Mouse (Mus musculus): ENCODE measurements around the gene Ksr1. TPM values are rescaled to one million over a fixed set of nuclear protein-coding genes. Genes with fewer than 3 reads are reported as not detected.
"Not testable (repeated sequence)": the region's sequence is repeated elsewhere in the genome, so short reads cannot be mapped to it uniquely, and the experiment has no call there.

Gene Ksr1
- total and polyA plus RNA-seq, 3 experiments: 5.1 to 7.0 (median 6.7) TPM

DNA sequence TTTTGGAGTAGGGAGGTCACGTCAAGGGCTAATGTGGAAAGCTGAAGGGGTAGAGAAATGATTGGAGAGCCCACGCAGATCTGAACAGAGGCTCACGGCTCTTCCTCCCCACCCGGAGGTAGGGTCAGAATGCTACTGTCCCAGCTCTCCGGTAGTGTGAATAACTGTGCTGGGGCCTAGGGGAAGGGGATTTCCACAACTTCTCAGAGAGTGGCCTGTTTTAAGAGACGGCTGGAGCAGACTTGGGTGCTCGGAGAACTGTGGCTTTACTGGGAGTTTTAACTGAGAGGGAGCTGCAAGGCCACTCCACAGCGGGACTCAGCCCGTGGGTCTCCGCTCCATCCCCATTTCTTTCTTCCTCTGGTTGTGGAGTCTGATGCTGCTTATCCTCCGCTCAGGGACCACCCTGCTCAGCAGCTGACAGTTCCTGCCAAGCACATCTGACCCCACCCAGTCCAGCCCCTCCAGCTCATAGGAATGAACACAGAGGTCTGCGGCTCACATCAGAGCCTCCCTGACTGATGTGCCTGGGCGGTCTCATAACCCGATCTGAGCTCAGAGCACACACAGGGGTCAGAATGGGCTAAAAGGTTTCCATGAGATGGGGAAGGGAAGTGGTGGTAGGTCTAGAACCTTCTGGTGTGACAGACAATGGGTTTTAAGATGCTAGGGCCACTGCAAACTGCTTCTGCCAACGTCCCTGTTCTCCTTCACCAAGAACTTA, 131.4 kb downstream of the Ksr1 start:
- intact Hi-C loops (cut with DNase I): loop anchor here (5.0 kb wide), 1 partner anchor 32 kb away; the partner anchor contains the start of gene Lgals9
- DNase-seq: peak in 1 of 2 experiments; percentile 21
- Histone ChIP-seq H3K36me3 (ENCODE audit: control insufficient read depth, insufficient read depth, low read length) (no peaks in the 10 kb centered on the region), H3K27ac (peak overlapping the region; percentile 20; the same call in 1 of the 2 replicates), H3K9ac (ENCODE audit: low read depth, low read length) (no peak overlapping the region), H3K27me3 (ENCODE audit: control insufficient read depth, insufficient read depth, low read length) (no peaks in the 10 kb centered on the region), H3K4me1 (ENCODE audit: control insufficient read depth, insufficient read depth, low read length) (peaks cover 6% of the 10 kb centered on the region), H3K79me2 (replicated peaks; ENCODE audit: control insufficient read depth, insufficient read depth, low read length) (no peaks in the 10 kb centered on the region), H3K4me3 (no peak overlapping the region)
- WGBS: 60% methylated on average over 15 of the region's 15 CpGs
- no peak for TF ChIP-seq POLR2A (IDR thresholded peaks at IDR 0.05; ENCODE audit: insufficient read depth, low read depth, low read length)
- no peak for TF ChIP-seq EP300 (IDR thresholded peaks at IDR 0.05; ENCODE audit: insufficient read depth, low read depth, low read length)
- no peak for TF ChIP-seq CTCF (IDR thresholded peaks at IDR 0.05)

DNA sequence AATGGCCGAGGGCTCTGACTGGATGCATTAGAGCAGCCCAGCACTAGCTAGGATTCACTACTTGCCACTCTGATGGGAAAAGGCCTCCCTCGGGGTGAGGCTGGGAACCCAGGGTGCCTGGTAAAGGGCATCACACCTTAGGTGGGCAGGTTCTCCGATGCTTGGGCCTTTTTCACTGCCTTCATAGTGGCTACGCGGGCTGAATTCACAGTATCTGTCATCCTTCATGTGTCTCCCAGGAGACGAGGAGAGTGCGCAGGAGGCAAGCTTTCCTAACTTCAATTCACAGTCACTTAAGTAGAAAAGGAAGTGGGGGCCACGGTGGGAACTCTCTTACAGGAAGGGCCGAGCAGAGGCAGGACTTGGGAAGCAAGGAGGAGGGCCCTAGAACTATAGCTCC, 132.4 kb downstream of the Ksr1 start:
- Histone ChIP-seq H3K36me3 (ENCODE audit: control insufficient read depth, insufficient read depth, low read length) (no peaks in the 10 kb centered on the region), H3K79me2 (replicated peaks; ENCODE audit: control insufficient read depth, insufficient read depth, low read length) (no peaks in the 10 kb centered on the region), H3K4me1 (ENCODE audit: control insufficient read depth, insufficient read depth, low read length) (peaks cover 5% of the 10 kb centered on the region), H3K4me3 (no peak overlapping the region), H3K27ac (peak overlapping the region; percentile 48), H3K27me3 (ENCODE audit: control insufficient read depth, insufficient read depth, low read length) (no peaks in the 10 kb centered on the region), H3K9ac (ENCODE audit: low read depth, low read length) (no peak overlapping the region)
- intact Hi-C loops (cut with DNase I): no loop called here
- TF ChIP-seq POLR2A (IDR thresholded peaks at IDR 0.05; ENCODE audit: insufficient read depth, low read depth, low read length) (no peak), EP300 (IDR thresholded peaks at IDR 0.05; ENCODE audit: insufficient read depth, low read depth, low read length) (no peak), CTCF (IDR thresholded peaks at IDR 0.05) (no peak)
- WGBS: 46% methylated on average over 9 of the region's 9 CpGs
- DNase-seq: peak in 1 of 2 experiments; percentile 26

DNA sequence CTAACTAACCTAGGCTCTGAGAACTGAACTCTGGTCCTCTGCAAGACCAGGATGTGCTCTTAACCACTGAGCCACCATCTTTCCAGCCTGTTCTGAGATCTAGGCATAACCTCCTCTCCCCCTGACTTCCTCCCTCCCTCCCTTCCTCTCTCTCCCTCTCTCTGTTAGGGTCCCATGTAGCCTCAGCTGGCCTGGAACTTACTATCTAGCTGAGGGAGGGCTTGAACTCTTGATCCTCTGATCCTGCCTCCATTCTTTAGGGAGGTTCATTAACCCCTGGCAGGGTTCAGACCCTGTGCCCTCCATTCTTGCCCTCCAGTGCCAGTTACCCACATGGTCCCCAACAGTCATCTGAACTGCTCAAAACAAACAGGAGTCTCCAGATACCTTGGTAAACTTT, 133.2 kb downstream of the Ksr1 start:
- H3K4me3 ChIP-seq: no peak overlapping the region
- H3K27ac ChIP-seq: no peak overlapping the region
- no peak for TF ChIP-seq CTCF (IDR thresholded peaks at IDR 0.05)
- TF ChIP-seq POLR2A (IDR thresholded peaks at IDR 0.05; ENCODE audit: insufficient read depth, low read depth, low read length): no peak
- no peak for TF ChIP-seq EP300 (IDR thresholded peaks at IDR 0.05; ENCODE audit: insufficient read depth, low read depth, low read length)
- H3K4me1 ChIP-seq (ENCODE audit: control insufficient read depth, insufficient read depth, low read length): peaks cover 8% of the 10 kb centered on the region
- H3K79me2 ChIP-seq (replicated peaks; ENCODE audit: control insufficient read depth, insufficient read depth, low read length): no peaks in the 10 kb centered on the region
- no peaks in the 10 kb centered on the region for H3K36me3 ChIP-seq (ENCODE audit: control insufficient read depth, insufficient read depth, low read length)
- intact Hi-C loops (cut with DNase I): no loop called here
- DNase-seq: peak in 1 of 2 experiments; percentile 11
- no peaks in the 10 kb centered on the region for H3K27me3 ChIP-seq (ENCODE audit: control insufficient read depth, insufficient read depth, low read length)
- H3K9ac ChIP-seq (ENCODE audit: low read depth, low read length): no peak overlapping the region

- peak in 1 of 2 experiments; percentile 9 for DNase-seq
- 100% methylated on average over 2 of the region's 2 CpGs for WGBS
- intact Hi-C loops (cut with DNase I): no loop called here
- Histone ChIP-seq H3K4me1 (ENCODE audit: control insufficient read depth, insufficient read depth, low read length) (peaks cover 8% of the 10 kb centered on the region), H3K27me3 (ENCODE audit: control insufficient read depth, insufficient read depth, low read length) (no peaks in the 10 kb centered on the region), H3K36me3 (ENCODE audit: control insufficient read depth, insufficient read depth, low read length) (no peaks in the 10 kb centered on the region), H3K9ac (ENCODE audit: low read depth, low read length) (no peak overlapping the region), H3K79me2 (replicated peaks; ENCODE audit: control insufficient read depth, insufficient read depth, low read length) (no peaks in the 10 kb centered on the region), H3K4me3 (no peak overlapping the region), H3K27ac (no peak overlapping the region)
- TF ChIP-seq CTCF (IDR thresholded peaks at IDR 0.05) (no peak), EP300 (IDR thresholded peaks at IDR 0.05; ENCODE audit: insufficient read depth, low read depth, low read length) (no peak), POLR2A (IDR thresholded peaks at IDR 0.05; ENCODE audit: insufficient read depth, low read depth, low read length) (no peak)
Observed at GRCm38 (mm10) chr11:79012529-79012928, 133.7 kb downstream of the Ksr1 start.

GRCm38 (mm10) chr11:79008891-79009290, 137.3 kb downstream of the Ksr1 start:
- intact Hi-C loops (cut with DNase I): no loop called here
- Histone ChIP-seq H3K4me3 (no peak overlapping the region), H3K27me3 (ENCODE audit: control insufficient read depth, insufficient read depth, low read length) (no peaks in the 10 kb centered on the region), H3K9ac (ENCODE audit: low read depth, low read length) (no peak overlapping the region), H3K36me3 (ENCODE audit: control insufficient read depth, insufficient read depth, low read length) (no peaks in the 10 kb centered on the region), H3K27ac (no peak overlapping the region), H3K79me2 (replicated peaks; ENCODE audit: control insufficient read depth, insufficient read depth, low read length) (no peaks in the 10 kb centered on the region), H3K4me1 (ENCODE audit: control insufficient read depth, insufficient read depth, low read length) (peaks cover 7% of the 10 kb centered on the region)
- DNase-seq: peak in 1 of 2 experiments; percentile 8
- no peak for TF ChIP-seq EP300 (IDR thresholded peaks at IDR 0.05; ENCODE audit: insufficient read depth, low read depth, low read length)
- TF ChIP-seq CTCF (IDR thresholded peaks at IDR 0.05): no peak
- TF ChIP-seq POLR2A (IDR thresholded peaks at IDR 0.05; ENCODE audit: insufficient read depth, low read depth, low read length): no peak
- 88% methylated on average over 7 of the region's 7 CpGs for WGBS

DNA sequence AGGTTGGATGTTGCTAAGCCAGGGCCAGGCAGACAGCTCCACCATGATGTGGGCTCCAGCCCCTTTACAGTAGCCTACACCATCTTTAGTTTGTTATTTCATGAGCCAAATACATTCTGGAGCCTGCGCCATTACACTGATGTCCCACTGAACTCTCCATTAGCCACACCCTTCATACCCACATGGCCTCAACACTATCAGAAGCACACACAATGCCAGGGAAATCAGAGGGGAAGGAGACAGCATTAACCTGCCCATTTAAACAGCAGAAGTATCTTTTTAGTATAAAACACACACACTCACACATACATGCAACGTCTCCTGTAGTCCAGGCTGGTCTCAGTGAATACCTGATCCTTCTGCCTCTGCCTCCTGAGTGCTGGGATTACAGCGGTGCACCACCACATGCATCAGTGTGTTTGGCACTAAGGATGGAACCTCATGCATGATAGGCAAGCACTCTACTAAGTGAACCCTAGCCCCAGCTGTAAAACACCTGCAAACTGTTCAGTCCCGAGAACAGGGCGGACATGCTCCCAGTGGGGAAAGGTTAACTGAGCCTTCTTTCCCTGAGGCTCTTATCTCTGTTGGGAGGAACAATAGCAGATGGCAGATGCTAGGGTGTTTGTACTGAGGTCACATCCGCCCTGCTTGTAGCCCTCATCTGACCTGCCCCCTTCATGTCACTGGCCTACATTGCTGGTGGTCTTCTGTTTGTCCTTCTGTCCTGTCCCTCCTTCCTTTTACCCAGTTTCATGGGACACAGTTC, 138.0 kb downstream of the Ksr1 start:
- peak in 1 of 2 experiments; percentile 12 for DNase-seq
- no peak overlapping the region for H3K9ac ChIP-seq (ENCODE audit: low read depth, low read length)
- intact Hi-C loops (cut with DNase I): no loop called here

DNA sequence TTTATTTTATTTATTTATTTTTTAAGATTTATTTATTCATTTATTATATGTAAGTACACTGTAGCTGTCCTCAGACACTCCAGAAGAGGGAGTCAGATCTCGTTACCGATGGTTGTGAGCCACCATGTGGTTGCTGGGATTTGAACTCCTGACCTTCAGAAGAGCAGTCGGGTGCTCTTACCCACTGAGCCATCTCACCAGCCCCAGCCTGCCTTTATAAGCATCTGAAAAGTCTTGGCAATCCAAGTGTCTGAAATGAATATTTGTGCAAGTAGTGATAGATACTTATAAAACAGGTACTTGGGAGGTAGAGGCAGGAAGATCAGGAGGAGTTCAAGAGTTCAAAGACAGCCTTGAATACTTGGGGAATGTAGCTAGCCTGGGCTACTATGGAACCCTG, 138.9 kb downstream of the Ksr1 start:
- H3K36me3 ChIP-seq (ENCODE audit: control insufficient read depth, insufficient read depth, low read length); H3K27ac ChIP-seq; H3K27me3 ChIP-seq (ENCODE audit: control insufficient read depth, insufficient read depth, low read length); H3K9ac ChIP-seq (ENCODE audit: low read depth, low read length); H3K4me3 ChIP-seq; H3K79me2 ChIP-seq (replicated peaks; ENCODE audit: control insufficient read depth, insufficient read depth, low read length); DNase-seq; intact Hi-C loops (cut with DNase I): not testable (repeated sequence)
- peaks cover 10% of the 10 kb centered on the region for H3K4me1 ChIP-seq (ENCODE audit: control insufficient read depth, insufficient read depth, low read length)
- 87% methylated on average over 3 of the region's 3 CpGs for WGBS

More for the DNA sequence above, 138.0 kb downstream of the Ksr1 start:
- H3K4me3 ChIP-seq: no peak overlapping the region
- no peaks in the 10 kb centered on the region for H3K79me2 ChIP-seq (replicated peaks; ENCODE audit: control insufficient read depth, insufficient read depth, low read length)
- H3K36me3 ChIP-seq (ENCODE audit: control insufficient read depth, insufficient read depth, low read length): no peaks in the 10 kb centered on the region
- H3K4me1 ChIP-seq (ENCODE audit: control insufficient read depth, insufficient read depth, low read length): peaks cover 6% of the 10 kb centered on the region
- 64% methylated on average over 6 of the region's 6 CpGs for WGBS
- no peak overlapping the region for H3K27ac ChIP-seq
- H3K27me3 ChIP-seq (ENCODE audit: control insufficient read depth, insufficient read depth, low read length): no peaks in the 10 kb centered on the region
- TF ChIP-seq EP300 (IDR thresholded peaks at IDR 0.05; ENCODE audit: insufficient read depth, low read depth, low read length): no peak

Measured in heart, adult 2 months (tissue).